Mouse (Mus musculus) liver, embryonic 15.5 days (tissue): ENCODE results near the gene Mcm5. TPM values are rescaled to one million over a fixed set of nuclear protein-coding genes. Genes with fewer than 3 reads are reported as not detected.

Experiments
- ATAC-seq: fragments of 200-750 bp; cut with Nextera tagmentation; 2 replicates; pipeline ENCODE4 v1.8.0; 2017; ENCODE audit warnings: moderate number of reproducible peaks, mild to moderate bottlenecking, moderate library complexity; ENCODE audit not compliant: insufficient read depth
- H3K27ac ChIP-seq: fragments of 300-500 bp; sonication (generic); replicated peaks from 2 replicates; pipeline ENCODE4 v1.5.1; 2015; ENCODE audit warnings: mild to moderate bottlenecking, inconsistent platforms
- H3K27me3 ChIP-seq: fragments of 300-500 bp; sonication (generic); 2 replicates; pipeline ENCODE4 v1.6.1; 2015; ENCODE audit warnings: mild to moderate bottlenecking, inconsistent platforms
- H3K36me3 ChIP-seq: fragments of 300-500 bp; sonication (generic); replicated peaks from 2 replicates; pipeline ENCODE4 v1.6.1; 2015; ENCODE audit warnings: moderate library complexity, mild to moderate bottlenecking, inconsistent platforms
- H3K4me1 ChIP-seq: fragments of 300-500 bp; sonication (generic); replicated peaks from 2 replicates; pipeline ENCODE4 v1.6.1; 2015; ENCODE audit warnings: inconsistent platforms
- H3K4me2 ChIP-seq: fragments of 300-500 bp; sonication (generic); 2 replicates; pipeline ENCODE4 v1.6.1; 2015; ENCODE audit warnings: moderate library complexity, mild to moderate bottlenecking, inconsistent platforms
- H3K4me3 ChIP-seq: fragments of 300-500 bp; sonication (generic); replicated peaks from 2 replicates; pipeline ENCODE4 v1.5.1; 2015; ENCODE audit warnings: mild to moderate bottlenecking, inconsistent platforms
- H3K9ac ChIP-seq: fragments of 300-500 bp; sonication (generic); 2 replicates; pipeline ENCODE4 v1.6.1; 2015; ENCODE audit warnings: moderate library complexity, mild to moderate bottlenecking, inconsistent platforms
- H3K9me3 ChIP-seq: fragments of 300-500 bp; sonication (generic); replicated peaks from 2 replicates; pipeline ENCODE4 v1.6.1; 2016; ENCODE audit warnings: inconsistent platforms
- WGBS: fragments of 180-500 bp; shearing (Covaris S2); methylation state at CpG from one replicate; pipeline ENCODE4 v1.1.7; 2015; ENCODE audit warnings: mixed read lengths; ENCODE audit not compliant: insufficient replicate concordance; 5-methylcytosine and 5-hydroxymethylcytosine counted together
- polyA plus RNA-seq: library from polyadenylated mRNA; unstranded; fragments of >200 nt; fragmentation: Nextera tagmentation; extraction: Ambion mirVana; gene quantifications from 2 replicates; pipeline ENCODE4 v1.2.1, GENCODE M21; 2015

Mcm5 gene
- polyA plus RNA-seq: 154 and 161 TPM in 2 replicates

- H3K36me3 ChIP-seq: peaks cover 44% of the 10 kb centered on the region
- under 1% methylated on average over 59 of the region's 59 CpGs for WGBS
- peak; percentile 92 for ATAC-seq
- no peaks in the 10 kb centered on the region for H3K9me3 ChIP-seq
- no peaks in the 10 kb centered on the region for H3K27me3 ChIP-seq
- H3K4me1 ChIP-seq: peaks cover 44% of the 10 kb centered on the region
- H3K4me2 ChIP-seq: peak within 1 kb of the TSS; percentile 80
- peak within 1 kb of the TSS; percentile 86 for H3K9ac ChIP-seq
- H3K27ac ChIP-seq: peak within 1 kb of the TSS; percentile 83
- H3K4me3 ChIP-seq: peak within 1 kb of the TSS; percentile 95
These were observed at the start of gene Mcm5 for GRCm38 (mm10) chr8:75109236-75109967. TSS of gene Mcm5 (plus strand) at chr8:75109569.

- Histone ChIP-seq H3K9me3 (no peaks in the 10 kb centered on the region), H3K4me1 (0 out of 2 replicates have a peak, but pooled peaks cover 4% of the 10 kb centered on the region), H3K27ac (no peak overlapping the region), H3K36me3 (0 out of 2 replicates have a peak, but pooled peaks cover 4% of the 10 kb centered on the region), H3K4me3 (no peak overlapping the region), H3K4me2 (no peak overlapping the region), H3K9ac (no peak overlapping the region), H3K27me3 (no peaks in the 10 kb centered on the region)
- no peak for ATAC-seq
- WGBS: 58% methylated on average over 6 of the region's 6 CpGs
These were observed 49.3 kb upstream of the Mcm5 start for GRCm38 (mm10) chr8:75060022-75060421.

GRCm38 (mm10) chr8:75060815-75061214 is 48.6 kb upstream of the Mcm5 start:
- ATAC-seq: no peak

GRCm38 (mm10) chr8:75063290-75063689 is 46.1 kb upstream of the Mcm5 start:
- no peaks in the 10 kb centered on the region for H3K9me3 ChIP-seq
- no peak overlapping the region for H3K4me2 ChIP-seq
- H3K9ac ChIP-seq: no peak overlapping the region
- WGBS: 66% methylated on average over 3 of the region's 3 CpGs
- H3K27ac ChIP-seq: no peak overlapping the region
- no peaks in the 10 kb centered on the region for H3K27me3 ChIP-seq
- no peak for ATAC-seq
- H3K36me3 ChIP-seq: peaks cover 4% of the 10 kb centered on the region; the same call in 1 of the 2 replicates
- H3K4me3 ChIP-seq: no peak overlapping the region
- 0 out of 2 replicates have a peak, but pooled peaks cover 4% of the 10 kb centered on the region for H3K4me1 ChIP-seq

More at GRCm38 (mm10) chr8:75060815-75061214, 48.6 kb upstream of the Mcm5 start:
- no peak overlapping the region for H3K4me3 ChIP-seq
- no peaks in the 10 kb centered on the region for H3K9me3 ChIP-seq
- H3K4me1 ChIP-seq: 0 out of 2 replicates have a peak, but pooled peaks cover 4% of the 10 kb centered on the region
- H3K27me3 ChIP-seq: no peaks in the 10 kb centered on the region
- no peak overlapping the region for H3K9ac ChIP-seq
- H3K27ac ChIP-seq: no peak overlapping the region
- H3K36me3 ChIP-seq: peaks cover 6% of the 10 kb centered on the region; the same call in 1 of the 2 replicates
- no peak overlapping the region for H3K4me2 ChIP-seq
- 67% methylated on average over 2 of the region's 2 CpGs for WGBS

GRCm38 (mm10) chr8:75064790-75065189 is 44.6 kb upstream of the Mcm5 start:
- no peak overlapping the region for H3K4me3 ChIP-seq
- H3K27me3 ChIP-seq: no peaks in the 10 kb centered on the region
- 0 out of 2 replicates have a peak, but pooled peaks cover 4% of the 10 kb centered on the region for H3K4me1 ChIP-seq
- no peak overlapping the region for H3K4me2 ChIP-seq
- WGBS: 77% methylated on average over 3 of the region's 3 CpGs
- ATAC-seq: no peak
- H3K36me3 ChIP-seq: peaks cover 4% of the 10 kb centered on the region; the same call in 1 of the 2 replicates
- H3K27ac ChIP-seq: no peak overlapping the region
- H3K9me3 ChIP-seq: no peaks in the 10 kb centered on the region
- no peak overlapping the region for H3K9ac ChIP-seq

GRCm38 (mm10) chr8:75067287-75067686 is 42.1 kb upstream of the Mcm5 start:
- Histone ChIP-seq H3K4me2 (no peak overlapping the region), H3K4me3 (no peak overlapping the region), H3K27me3 (no peaks in the 10 kb centered on the region), H3K9me3 (no peaks in the 10 kb centered on the region), H3K9ac (no peak overlapping the region), H3K36me3 (peaks cover 4% of the 10 kb centered on the region; the same call in 1 of the 2 replicates), H3K27ac (no peak overlapping the region; the same call in 1 of the 2 replicates), H3K4me1 (peaks cover 8% of the 10 kb centered on the region; the same call in 1 of the 2 replicates)
- WGBS: 40% methylated on average over 6 of the region's 6 CpGs
- no peak for ATAC-seq

- 63% methylated on average over 1 of the region's 1 CpGs for WGBS
- H3K27ac ChIP-seq: no peak overlapping the region
- no peak for ATAC-seq
- no peaks in the 10 kb centered on the region for H3K9me3 ChIP-seq
- peaks cover 4% of the 10 kb centered on the region; the same call in 1 of the 2 replicates for H3K4me1 ChIP-seq
- H3K9ac ChIP-seq: no peak overlapping the region
- H3K27me3 ChIP-seq: no peaks in the 10 kb centered on the region
- H3K4me3 ChIP-seq: no peak overlapping the region
- H3K4me2 ChIP-seq: no peak overlapping the region
- H3K36me3 ChIP-seq: no peaks in the 10 kb centered on the region; the same call in 1 of the 2 replicates
These were observed 39.1 kb upstream of the Mcm5 start for GRCm38 (mm10) chr8:75070297-75070696.

GRCm38 (mm10) chr8:75071627-75072346 is 37.6 kb upstream of the Mcm5 start:
- H3K4me3 ChIP-seq: no peak overlapping the region
- WGBS: 21% methylated on average over 4 of the region's 4 CpGs
- H3K36me3 ChIP-seq: no peaks in the 10 kb centered on the region
- no peaks in the 10 kb centered on the region for H3K9me3 ChIP-seq
- no peak overlapping the region for H3K9ac ChIP-seq
- peak; percentile 64 for ATAC-seq
- no peak overlapping the region for H3K27ac ChIP-seq
- H3K27me3 ChIP-seq: no peaks in the 10 kb centered on the region
- no peak overlapping the region for H3K4me2 ChIP-seq
- peaks cover 4% of the 10 kb centered on the region; the same call in 1 of the 2 replicates for H3K4me1 ChIP-seq

GRCm38 (mm10) chr8:75074876-75075275 is 34.5 kb upstream of the Mcm5 start:
- Histone ChIP-seq H3K27me3 (no peaks in the 10 kb centered on the region), H3K4me2 (no peak overlapping the region), H3K9me3 (no peaks in the 10 kb centered on the region), H3K4me3 (no peak overlapping the region), H3K36me3 (no peaks in the 10 kb centered on the region), H3K4me1 (peaks cover 15% of the 10 kb centered on the region), H3K27ac (no peak overlapping the region), H3K9ac (no peak overlapping the region)
- no peak for ATAC-seq
- WGBS: 72% methylated on average over 1 of the region's 1 CpGs

GRCm38 (mm10) chr8:75078215-75078614 is 31.2 kb upstream of the Mcm5 start:
- no peak overlapping the region for H3K4me3 ChIP-seq
- no peak overlapping the region for H3K27ac ChIP-seq
- ATAC-seq: peak; percentile 10; the same call in 1 of the 2 replicates
- 0 out of 2 replicates have a peak, but pooled peaks cover 13% of the 10 kb centered on the region for H3K27me3 ChIP-seq
- peaks cover 32% of the 10 kb centered on the region for H3K4me1 ChIP-seq
- no peaks in the 10 kb centered on the region for H3K9me3 ChIP-seq
- H3K4me2 ChIP-seq: no peak overlapping the region
- H3K36me3 ChIP-seq: no peaks in the 10 kb centered on the region
- no peak overlapping the region for H3K9ac ChIP-seq
- 40% methylated on average over 1 of the region's 1 CpGs for WGBS

- 88% methylated on average over 9 of the region's 9 CpGs for WGBS
- H3K4me1 ChIP-seq: peaks cover 37% of the 10 kb centered on the region
- no peaks in the 10 kb centered on the region for H3K9me3 ChIP-seq
- H3K36me3 ChIP-seq: no peaks in the 10 kb centered on the region
- no peak overlapping the region for H3K9ac ChIP-seq
- H3K27ac ChIP-seq: no peak overlapping the region
- H3K4me2 ChIP-seq: no peak overlapping the region
- ATAC-seq: no peak
- no peak overlapping the region for H3K4me3 ChIP-seq
- H3K27me3 ChIP-seq: 0 out of 2 replicates have a peak, but pooled peaks cover 13% of the 10 kb centered on the region
These were observed 30.5 kb upstream of the Mcm5 start for GRCm38 (mm10) chr8:75078851-75079250.
